Mouse (Mus musculus) kidney, adult 8-10 months (tissue): ENCODE results near the gene Cnga1.
"Not testable (repeated sequence)": the region's sequence is repeated elsewhere in the genome, so short reads cannot be mapped to it uniquely, and the experiment has no call there.

Source experiments
- DNase-seq, 2 experiments: peaks; one replicate each; pipeline ENCODE4 v3.0.0; 2022

Gene Cnga1

DNA sequence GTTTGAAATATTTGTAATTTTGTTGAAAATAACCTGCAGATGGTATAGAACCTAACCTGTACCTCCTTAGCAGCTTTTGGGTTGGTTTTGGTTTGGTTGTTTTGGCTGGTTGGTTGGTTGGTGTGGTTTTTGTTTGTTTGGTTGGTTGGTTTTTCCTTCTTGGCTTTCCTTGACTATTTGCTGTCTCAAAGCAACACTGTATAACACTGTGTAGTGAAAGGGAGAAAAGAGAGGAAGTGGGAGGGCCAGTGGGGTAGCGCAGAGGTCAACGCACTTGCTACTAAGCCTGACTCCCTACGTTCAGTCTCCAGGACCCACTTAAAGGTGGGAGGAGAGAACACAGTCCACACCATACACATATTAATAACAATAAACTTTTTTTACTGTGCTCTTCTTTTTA is 7.5 kb downstream of the Cnga1 start:
- no peak for DNase-seq

DNA sequence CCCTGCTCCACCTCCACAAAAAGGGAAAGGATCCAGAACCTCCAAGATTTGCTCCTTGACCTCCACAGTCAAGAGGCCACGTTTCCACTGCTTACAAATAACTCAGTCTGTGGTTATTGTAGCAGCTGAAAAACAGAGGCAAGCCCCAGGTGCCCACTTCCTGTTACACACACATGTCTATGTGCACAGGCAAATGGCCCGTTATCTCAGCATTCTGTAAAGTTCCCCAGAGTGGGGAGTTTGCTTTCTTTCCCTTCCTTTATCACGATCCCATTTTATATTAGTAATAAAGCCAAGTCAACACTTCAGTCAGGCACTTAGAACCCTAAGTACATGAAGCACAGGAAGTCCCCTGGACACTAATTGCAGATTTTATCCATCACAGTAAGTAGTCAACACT is 8.0 kb downstream of the Cnga1 start:
- no peak for DNase-seq

DNA sequence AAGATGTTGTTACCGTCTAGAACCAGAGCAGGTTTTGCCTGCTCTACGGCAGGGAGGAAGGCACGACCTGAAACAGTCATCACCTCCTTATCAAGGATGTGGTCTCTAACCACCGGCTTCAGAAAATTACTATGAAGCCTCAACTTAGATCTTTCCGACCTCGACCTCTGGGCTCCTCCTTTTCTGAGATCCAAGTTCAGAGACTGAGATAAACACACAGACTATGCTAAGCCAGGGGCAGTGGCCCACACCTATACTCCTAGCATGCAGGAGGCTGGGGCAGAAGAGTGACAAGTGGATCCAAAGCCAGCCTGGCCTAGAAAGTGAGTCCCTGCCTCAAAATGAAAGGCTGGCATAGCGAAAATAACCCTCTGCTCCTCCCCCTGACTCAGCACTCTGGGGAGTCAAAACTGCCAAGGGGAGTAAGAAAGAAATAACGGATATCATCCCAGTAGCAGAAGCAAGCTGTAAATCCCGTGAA is 9.2 kb downstream of the Cnga1 start:
- no peak for DNase-seq

DNA sequence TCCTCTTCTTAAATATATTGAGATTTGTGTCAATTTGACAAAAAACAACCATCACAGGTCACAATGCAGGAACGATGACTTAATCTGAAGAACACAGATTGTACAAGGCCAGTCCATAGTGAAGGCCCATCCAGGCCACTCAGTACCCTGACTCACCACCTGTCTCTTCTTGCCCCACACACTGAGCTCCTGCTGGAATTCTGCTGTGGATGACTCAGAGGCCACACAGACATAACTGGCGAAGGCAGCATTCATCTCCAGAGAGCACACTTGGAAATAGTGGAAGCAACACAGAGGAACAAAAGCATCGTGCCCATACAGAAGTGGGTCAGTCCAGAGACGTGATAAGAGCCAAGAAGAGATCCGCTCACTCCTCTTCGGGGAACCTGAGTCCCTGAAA is 14.0 kb downstream of the Cnga1 start:
- DNase-seq: no peak

DNA sequence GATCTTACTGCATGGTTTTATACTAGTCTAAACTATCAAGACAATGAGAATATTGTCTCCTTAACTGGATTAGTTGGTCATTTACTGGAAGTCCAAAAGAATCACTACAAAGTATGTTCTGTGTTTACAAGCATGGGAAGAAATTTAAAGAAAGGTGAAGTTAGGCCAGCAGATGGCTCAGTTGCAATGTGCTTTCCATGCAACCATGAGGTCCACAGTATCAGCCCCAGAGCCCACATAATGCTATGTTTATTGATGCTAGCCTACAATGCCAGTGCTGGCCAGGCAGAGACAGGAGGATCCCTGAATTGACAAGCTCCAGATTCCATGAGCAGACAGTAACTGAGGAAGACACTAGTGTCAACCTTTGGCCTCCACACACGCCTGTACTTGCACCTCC is 23.1 kb downstream of the Cnga1 start:
- DNase-seq: no peak

DNA sequence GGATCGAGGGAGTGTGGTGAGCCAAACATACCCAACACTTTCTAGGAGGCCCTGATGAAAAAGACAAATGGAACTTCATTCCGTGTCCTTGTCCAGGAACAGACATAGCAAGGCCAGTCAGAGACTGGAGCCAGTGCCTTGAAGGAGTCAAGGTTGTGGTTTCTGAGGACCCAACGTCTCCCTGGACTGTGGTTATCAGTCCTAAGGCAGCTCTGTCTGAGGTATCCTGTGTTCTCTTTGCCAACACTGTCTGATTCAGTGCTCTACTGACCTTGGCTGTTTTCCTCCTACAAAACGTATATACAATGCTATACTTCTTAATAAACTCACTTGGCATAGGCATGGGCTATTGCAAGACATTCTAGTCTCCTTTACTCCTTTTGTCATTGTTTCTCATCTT is 26.7 kb downstream of the Cnga1 start:
- DNase-seq: no peak

DNA sequence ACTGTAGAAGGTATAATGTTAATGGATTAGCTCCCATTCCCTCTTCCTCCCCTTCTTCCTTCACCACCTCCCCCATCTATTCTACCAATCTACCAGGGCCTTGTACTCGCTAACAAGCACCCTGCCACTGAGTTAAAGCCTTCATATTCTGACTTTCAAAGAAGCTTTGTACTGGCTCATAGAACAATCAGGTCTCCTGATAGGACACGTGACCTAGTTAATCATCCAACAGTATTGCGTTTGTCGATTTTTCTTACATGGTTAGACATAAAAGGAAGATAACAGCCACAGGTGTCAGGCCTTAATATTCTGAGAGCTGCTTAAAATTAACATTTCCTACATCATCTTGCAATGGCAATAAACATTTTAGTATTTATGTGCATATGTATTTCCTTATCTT is 40.9 kb downstream of the Cnga1 start:
- DNase-seq: no peak

DNA sequence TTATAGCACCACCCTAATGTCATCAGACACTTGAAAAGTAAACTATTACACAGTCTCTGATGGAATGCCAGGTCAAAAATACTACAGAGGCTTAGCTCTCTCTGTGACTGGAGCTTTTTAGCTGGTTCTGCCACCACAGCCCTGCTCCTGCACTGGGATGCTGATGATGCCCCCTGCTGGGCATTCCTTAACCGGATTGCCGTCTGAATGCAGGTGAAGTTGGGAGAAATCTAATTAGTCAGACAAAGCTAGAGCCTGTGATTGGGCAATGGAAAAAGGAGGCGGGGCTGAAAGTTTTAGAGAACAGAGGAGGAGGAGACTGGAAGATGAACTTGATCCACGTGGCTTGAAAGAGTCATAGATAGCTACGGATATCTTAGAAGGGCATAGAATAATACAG is 43.1 kb downstream of the Cnga1 start:
- peak; percentile 71 to 87 for DNase-seq

DNA sequence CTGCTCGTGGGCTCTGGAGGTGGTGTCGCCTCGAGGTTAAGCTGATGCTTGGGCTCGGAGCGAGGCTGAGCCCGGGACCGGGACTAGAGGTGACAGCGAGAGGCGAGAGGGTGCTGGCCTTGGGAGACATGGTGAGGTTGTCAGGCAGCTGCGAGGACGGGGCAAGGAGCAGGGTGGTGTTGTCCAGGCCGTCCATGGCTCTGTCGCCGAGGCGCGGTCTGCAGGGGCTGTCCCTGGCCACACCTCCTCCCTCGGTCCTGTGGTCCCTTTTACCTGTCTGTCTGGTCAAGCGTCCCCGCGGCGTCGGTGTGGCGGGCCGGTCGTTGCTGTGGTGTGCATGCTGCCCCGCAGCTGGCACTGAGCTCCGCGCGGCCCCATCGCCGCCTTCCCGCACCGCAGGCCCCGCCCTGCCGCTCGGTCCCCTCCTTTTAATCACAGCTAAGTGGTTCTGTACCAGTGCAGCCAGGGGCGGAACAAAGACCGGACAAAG is 56.8 kb downstream of the Cnga1 start, which contains the start of gene Gm5868:
Gm5868 (minus strand) TSS at position 360 of the 490 bp plus-strand sequence.
- no peak for DNase-seq

DNA sequence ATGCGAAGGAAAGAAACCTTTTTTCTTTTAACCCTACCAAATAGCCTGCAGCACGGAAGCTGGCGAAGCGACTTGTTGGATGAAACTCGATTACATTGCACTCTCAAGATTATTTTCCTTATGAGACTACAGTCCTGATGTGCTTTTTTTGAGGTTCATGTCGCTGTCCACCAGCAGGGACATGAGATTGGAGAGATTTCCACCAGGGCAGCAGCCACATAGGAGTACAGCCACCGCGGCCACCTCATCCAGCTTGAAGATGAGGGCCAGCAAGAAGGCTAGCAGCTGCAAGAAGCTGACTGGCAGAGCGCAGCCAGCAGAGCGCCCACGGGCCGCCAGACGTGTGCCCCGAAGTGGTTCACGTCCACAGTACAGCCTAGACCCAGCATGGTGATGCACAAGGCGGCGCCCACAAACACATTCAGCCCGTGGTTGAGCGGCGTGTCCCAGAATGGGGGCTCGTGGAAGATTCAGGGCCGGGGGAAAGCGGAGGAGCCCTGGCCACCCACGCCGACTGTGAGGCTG is 57.3 kb downstream of the Cnga1 start:
- DNase-seq: not testable (repeated sequence)

DNA sequence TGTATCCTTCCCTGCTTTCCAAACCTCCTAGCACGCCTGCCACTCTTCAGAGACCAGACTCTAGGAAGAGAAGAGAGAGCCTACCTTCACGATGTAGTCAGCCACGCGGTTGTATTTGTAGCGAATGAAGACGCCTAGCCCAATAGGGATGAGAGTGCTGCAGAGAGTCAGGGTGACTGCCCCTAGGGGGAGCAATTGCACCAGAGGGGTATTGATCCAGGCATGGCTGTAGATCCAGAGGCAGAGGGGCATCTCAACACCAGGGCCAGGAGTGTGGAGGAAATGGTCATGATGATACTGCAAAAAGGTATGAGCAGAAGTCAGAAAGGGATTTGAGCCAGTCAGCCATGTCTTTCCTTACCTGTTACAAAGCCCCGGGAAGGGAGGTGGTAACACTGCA is 58.0 kb downstream of the Cnga1 start:
- not testable (repeated sequence) for DNase-seq

DNA sequence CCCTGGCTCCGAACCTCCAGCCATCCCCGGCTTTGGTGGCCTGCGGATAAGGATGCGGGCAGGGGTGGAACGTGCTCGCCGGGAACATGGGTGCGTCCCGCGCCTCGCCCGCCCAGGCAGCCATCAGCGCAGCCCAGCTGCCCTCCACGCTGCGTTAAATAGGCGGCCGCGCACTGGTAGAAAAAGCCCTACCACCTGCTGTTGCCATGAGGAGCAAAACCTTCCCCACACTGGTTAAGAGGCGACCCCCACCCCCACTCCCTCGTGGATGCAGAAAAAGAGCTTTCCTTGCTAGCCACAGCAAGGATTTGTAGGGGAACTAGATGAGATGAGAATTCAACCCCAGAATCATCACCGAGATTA is 63.1 kb downstream of the Cnga1 start, which contains the start of gene Zar1:
Zar1 (minus strand) TSS at position 285 of the 363 bp plus-strand sequence.
- DNase-seq: not testable (repeated sequence)

DNA sequence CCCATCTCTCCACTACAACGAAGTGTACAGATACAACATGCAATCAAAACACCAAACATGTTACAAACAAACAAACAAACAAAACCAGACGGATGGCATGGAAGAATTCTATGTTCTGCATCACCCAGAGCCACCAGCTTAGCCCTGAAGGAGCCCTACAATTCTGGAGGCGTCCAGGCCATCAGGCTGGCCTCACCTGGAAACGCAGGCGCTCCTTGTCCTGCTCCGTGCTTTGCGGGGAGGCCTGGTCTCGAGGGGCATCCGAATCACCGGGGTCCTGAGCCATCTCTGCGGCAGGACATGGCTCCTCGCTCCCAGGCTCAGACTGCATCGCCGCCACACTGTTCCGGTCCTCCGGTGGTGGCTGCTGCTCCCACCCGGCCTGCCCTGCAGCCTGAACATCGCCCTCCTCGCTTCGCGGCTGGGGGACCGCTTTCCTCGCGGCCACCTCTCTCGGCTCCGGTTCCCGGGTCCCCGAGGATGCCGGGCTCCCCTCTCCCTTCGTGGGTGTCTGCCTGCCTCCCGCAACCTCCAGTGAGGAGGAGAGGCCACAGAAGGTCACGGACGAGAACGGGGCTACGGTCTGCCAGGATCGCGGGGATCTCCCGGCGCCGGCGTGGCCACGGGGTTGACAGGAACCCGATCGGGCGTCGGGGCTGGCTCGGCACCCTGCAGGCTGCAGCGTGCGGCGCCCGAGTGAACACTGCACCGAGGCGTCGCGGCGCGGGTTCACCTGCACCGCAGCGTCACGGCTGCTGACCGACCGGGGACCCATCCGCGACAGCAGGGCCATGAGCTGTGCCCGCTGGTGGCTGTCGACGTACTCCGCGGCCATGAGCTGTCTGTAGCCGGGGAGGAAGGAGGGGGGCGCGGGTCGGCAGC is 63.7 kb downstream of the Cnga1 start:
- not testable (repeated sequence) for DNase-seq

DNA sequence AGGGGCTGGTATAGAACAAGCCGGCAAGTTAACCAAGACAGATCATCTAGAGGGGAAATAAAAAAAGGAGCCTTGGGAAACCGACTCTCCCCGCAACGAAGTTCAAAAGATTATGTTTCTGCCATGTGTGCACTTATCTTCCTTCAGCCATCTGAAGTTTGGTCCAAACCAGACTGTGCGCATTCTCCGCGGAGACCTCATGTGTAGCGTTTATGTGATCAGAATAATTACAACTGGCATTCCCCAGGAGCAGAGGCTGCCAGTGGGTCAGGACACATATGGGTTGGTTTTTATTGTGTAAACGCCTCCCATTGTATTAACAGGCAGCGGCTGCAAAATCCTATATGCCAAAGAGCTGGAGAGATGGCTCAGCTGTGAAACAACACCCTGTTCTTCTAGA is 64.5 kb downstream of the Cnga1 start:
- not testable (repeated sequence) for DNase-seq

DNA sequence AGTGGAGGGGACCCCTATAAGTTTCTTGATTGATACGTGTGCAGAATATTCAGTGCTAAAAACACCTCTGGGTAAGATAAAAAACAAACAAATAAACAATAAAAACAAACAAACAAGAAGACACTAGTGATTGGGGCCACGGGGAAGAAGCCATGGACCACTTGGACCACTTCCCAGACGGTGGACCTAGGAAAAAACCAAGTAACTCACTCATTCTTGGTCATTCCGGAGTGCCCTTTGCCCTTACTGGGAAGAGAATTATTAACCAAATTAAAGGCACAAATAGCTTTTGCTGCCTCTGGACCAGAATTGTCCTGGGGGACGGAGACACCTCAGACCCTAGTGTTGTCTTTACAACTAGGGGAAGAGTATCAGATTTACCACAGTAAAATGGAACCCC is 78.5 kb downstream of the Cnga1 start:
- DNase-seq: peak; percentile 61 to 66

DNA sequence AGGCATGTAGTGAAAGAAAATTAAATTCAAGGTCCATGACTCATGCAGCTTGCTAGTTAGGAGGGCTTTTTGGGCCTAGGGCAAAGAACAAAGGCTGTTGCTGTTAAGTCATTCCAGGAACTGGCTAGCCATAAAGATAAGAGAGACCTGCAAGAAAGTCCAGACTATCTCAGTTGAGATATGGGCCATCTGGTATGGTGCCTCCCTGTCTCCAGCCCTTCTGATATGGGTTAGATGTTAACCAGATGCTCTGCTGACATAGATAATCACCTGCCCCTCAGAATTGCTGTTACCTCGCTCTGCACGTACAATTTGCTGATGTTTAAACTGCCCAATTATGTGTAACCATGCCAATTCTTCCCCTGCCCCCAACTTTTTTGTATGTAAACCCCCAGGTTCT is 80.9 kb downstream of the Cnga1 start:
- not testable (repeated sequence) for DNase-seq

DNA sequence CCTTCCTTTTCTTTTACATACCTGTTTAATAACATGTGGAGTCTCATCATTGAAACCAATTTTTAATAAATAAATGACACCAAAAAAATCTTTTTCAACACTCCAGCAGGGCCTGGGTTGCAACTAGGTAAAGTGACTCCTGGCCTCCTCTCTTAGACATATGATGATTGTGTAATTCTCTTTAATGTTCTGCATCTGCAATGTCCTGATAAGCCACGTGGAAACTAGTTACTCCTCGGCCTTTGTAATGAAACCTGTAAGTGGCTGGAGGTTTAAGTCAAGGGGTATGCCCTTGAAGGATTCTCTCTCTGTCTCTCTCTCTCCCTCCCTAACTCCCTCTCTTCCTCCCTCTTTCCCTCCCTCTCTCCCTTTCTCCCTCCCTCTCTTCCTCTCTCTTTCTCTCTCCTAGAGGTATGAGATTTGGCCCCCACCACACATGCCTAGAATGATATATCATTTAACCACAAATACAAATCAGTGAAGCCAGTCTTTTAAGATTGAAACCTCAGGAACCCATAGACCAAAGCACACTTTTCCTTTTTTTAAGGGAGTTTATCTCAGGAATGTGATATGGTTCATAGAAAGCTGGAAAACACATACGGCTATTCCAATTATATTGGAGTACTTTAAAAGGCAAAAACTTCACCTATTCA is 83.0 kb downstream of the Cnga1 start:
- DNase-seq: no peak

DNA sequence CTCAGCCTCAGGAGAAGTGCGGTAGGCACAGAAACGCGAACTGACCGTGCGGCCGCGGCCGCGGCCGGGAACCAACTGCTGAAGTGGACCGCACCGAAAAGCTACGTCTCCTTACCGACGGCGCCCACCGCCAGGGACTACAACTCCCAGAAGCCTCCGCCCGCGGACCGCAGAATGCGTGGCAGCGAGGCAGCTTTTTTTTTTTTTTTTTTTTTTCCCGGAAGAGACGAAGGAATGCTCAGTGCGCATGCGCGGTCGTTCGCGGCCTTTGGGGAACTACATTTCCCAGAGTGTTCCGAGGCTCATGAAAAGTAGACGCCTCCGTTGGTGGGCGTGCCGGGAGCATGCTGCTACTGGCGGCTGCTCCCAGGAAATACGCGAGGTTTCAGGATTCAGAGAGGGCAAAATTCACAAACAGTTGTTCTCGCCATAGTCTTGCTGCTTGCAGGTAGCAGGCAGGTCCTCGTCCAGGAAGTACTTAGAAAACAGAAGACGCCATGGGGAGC is 84.5 kb downstream of the Cnga1 start, which contains the start of gene Nfxl1:
Nfxl1 (minus strand) TSS at position 141 of the 506 bp plus-strand sequence.
- peak; percentile 97 to 98 for DNase-seq

DNA sequence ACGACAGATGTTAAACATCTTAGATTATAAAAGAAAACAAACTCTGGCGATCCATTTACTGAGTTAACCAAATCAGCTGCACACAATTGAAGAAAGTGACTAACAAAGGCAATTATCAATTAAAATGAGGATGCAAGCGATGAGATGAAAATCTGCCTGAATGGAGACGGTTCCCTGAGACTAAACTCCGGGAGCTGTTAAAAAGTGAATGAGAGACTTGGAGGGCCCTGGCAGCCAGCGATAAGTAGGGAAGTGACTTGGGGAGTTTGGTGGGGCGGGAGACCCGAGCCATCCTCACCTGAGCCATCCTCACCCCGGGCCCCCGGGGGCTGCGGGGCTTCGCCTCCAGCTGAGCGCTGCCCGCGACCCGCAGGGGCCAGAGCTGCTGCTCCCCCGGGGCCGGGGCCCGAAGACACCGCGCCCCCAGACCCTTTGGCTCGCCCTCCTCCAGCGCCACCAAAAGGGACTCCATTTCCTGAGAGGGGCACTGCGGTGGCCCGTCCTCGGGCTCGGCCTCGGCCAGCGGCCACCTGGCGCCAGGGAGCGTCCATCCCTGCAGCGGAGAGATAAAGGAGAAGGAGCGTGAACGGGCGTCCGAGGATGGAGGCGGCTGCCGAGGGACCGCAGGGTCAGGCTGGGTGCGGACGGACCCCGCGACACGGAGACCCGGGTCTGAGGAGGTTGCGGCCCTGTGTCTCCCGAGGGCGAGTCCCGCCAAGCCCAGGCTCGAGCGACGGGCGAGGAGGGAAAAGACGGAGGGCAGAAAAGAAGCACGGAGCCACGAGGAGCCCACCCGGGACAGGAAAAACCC is 85.2 kb downstream of the Cnga1 start:
- DNase-seq: peak in 1 of 2 experiments; percentile 22

DNA sequence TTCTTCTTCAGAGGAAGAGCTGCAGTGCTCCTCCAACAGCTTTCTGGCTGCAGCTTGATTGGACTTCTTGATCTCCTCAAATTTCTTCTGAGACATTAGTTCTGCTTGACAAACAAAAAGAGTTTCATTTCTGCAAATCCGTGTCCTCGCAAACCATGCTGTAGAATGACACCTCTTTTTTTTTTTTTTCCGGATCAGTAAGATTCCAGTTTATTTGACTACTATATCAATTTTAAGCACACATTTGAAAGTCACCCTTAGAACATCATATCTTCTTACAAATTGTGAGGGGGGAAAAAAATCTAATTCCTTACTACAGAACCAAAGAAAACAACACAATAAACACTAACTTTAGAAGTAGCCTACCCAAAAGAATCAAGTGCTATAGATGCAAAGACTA is 87.8 kb downstream of the Cnga1 start:
- DNase-seq: no peak
